Mouse (Mus musculus): ENCODE measurements around the gene Gale.

- TF ChIP-seq CTCF (IDR thresholded peaks at IDR 0.05; ENCODE audit: low read depth): no peak
- TF ChIP-seq EP300 (IDR thresholded peaks at IDR 0.05; ENCODE audit: low read depth): no peak
These were observed 45.4 kb downstream of the Gale start for GRCm38 (mm10) chr4:136008782-136009447.
